Mouse (Mus musculus) kidney, postnatal 10 days (tissue): Measurements from ENCODE around the gene Ugt8a.

Experiments
- DNase-seq: peaks from one replicate; pipeline ENCODE4 v3.0.0; 2021; ENCODE audit warnings: mixed read lengths

The Ugt8a gene

DNA sequence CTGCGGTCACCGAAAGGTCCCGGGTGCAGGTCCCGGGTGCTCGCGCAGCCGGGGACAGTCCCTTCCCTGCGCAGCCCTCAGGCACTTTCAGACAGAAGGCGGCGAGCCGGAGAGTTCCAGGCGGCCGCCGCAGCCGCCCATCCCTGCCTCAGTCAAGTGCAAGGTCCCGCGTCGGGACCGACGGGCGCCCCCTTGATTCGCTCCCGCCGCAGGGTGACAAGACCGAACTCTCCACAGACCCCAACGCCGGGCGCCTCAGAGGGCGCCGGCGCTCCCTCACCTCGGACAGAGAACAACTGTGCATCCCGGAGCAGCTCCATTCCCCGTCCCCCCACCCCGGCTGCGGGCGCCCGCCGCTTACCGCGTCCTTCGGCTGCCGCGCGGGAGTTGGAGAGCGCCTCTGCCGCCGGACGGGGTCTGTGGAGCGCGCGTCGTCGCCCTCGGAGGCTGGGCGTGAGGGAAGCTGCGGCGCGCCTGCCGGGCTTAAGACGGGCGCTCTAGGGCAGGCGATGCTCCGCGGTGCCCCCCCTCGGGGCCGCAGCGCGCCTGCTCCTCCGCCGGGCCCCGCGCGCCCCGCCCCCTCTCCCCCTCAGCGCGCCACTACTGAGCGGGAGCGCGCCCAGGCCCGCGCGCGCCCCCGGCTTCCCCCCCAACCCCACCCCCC, at the start of gene Ugt8a:
Gene Ugt8a (minus strand): TSS at position 528 of the 664 bp plus-strand sequence.
- peak; percentile 41 for DNase-seq

DNA sequence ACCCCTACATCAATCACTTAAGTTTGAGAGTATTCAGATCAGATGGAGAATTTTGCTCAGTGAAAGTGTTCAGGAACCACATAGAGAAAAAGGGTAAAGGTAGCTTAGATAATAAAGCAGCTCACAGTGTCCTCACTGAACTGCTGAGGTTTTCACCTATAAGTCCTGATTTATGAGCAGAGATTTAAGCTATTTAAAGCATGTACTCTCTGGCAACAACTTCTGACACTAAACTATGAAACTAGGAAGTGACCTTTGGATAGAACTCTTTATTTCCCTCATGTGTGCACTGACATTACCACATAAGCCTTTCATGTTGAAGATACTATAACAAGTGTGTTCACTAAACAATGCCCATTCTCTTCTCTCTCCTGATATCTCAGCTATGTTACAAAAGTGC, 48.2 kb upstream of the Ugt8a start:
- DNase-seq: no peak

DNA sequence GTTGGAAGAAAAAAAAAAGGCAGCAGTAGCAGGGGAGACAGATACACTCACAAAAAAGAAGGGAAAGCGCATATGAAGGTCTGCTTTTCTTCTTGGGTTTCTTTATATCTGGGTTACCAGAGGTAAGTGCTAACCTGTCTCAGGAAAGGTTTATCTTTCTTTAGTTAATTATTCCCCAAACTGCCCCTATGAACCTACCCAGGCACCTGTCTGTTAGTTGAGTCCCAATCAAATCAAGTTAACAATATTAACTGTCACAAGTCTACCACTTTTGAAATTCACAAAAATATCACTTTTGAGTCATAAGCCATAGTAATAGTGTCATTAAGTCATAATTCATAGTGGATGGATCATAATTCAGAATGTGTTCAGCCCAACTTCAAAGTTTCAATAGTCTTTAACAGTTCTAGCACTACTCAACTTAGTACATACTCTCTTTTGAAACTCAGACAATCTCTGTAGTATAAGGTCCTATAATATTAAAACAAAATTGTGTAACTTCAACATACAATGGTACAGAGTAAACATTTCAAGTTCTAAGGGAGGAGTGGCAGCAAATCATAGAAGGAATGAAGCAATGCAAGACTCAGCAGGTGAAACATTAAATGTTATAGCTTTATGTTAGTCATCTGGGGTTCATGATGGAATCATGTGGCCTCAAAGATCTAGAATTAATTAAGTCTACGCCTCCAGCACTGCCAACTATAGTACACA, 45.4 kb upstream of the Ugt8a start:
- no peak for DNase-seq

DNA sequence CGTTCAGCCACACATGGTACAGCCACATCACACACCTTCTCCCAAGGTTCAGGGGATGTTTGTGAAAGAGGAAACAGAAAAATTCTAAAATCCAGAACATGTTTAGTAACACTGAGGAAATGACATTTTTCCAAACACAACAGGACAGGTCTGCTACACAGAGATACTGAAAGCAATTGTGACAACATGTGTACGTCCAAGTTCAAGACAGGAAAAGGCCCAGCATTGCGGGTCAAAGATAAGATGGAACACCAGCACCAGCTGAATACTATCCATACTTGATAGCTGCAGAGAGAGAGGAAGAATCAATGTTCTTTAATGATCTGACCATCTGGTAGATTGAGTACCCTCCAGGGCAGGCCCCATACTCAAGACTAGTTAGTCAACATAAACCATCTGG, 41.1 kb upstream of the Ugt8a start:
- DNase-seq: no peak

DNA sequence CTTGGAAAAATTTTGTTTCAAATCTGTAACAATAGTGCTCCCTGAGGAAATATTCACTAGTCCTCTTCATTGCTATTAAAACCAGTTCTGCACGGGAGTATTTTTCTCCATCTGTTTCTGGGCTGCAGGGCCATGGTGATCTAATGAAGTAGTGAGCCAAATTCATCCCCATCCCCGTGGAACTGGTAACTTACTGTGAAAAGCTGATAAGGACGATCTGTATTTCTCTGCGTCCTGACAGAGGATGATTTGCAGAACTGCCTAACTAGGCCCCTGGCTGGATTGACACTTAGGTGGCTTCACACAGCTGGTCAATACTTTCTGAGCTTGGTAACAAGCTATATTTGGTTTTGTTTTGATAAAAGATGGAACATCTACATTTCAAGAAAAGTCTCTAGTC, 37.5 kb upstream of the Ugt8a start:
- DNase-seq: no peak

DNA sequence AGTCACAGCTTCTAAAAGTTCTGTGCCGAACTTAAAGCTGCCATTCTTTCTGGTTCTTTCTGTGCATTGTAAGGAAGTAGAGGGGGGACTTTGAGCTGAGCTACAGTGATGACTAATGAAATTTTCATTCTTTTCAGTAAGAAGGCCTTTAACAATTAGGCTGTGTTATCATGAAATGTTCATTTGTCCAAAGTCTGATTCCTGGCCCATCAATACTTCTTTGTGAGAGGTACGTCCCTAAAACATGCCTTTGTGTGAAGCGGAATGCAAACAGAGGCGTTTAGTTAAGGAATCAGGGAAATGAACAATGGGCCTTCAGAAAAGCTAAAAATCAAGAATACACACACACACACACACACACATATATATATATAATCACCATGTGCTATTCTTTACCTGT, 31.0 kb upstream of the Ugt8a start:
- DNase-seq: no peak

DNA sequence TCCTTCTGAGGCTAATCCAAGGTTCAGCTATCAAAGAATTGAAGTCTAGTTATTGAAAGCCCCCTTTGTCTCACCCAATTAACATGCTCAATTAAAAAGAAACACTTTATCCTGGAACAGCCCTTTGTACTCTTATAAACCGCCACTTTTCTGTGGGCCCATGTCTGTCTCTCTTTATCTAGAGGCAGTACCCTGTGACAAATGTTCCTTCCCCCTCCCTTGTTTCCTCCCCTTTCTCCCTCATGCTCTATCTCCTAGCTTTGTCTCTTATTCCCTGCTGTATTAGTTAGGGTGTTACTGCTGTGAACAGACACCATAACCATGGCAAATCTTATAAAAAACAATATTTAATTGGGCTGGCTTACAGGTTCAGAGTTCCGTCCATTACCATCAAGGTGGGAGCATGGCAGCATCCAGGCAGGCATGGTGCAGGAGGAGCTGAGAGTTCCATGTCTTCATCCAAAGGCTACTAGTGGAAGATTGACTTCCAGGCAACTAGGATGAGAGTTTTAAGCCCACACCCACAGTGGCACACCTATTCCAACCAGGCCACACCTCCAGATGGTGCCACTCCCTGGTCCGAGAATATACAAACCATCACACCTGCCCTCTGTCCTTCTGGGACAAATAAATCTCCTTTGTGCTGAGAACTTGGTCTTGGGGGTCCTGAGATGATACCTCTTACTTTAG, 17.9 kb upstream of the Ugt8a start:
- no peak for DNase-seq

DNA sequence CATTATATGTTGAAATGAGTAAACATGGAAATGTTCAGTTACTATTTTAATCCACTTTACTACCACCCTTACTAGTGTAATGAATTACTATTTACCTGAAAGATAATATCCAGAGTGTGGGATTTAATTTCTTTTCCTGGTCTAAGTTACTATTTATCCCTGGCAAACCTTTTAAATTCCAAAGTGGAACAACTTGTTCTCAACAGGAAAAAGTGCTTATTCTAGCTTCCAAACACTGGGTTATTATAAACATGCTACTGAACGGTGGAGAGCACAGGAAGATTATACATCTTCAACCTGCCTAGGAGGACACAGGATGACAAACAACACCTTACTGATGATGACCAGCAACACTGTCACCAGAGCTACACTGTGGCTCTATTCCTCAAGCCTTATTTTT, 16.5 kb upstream of the Ugt8a start:
- no peak for DNase-seq

DNA sequence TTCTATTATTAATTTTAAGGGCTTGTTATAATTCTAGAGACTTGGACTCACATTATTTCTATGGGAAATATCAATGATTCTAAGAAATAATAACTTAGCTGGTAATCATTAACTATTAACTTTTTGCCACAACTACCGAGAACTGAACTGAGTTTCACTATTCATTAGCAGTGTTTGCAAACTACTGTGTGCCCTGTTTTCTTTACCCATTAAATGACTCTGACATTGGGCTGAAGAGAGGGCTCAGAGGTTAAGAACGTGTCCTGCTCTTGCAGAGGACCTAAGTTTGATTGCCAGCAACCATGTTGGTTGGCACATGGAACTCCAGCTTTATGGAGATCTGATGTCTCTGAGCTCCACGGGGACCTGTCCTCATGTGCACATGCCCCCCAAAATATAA, 2.4 kb upstream of the Ugt8a start:
- no peak for DNase-seq

DNA sequence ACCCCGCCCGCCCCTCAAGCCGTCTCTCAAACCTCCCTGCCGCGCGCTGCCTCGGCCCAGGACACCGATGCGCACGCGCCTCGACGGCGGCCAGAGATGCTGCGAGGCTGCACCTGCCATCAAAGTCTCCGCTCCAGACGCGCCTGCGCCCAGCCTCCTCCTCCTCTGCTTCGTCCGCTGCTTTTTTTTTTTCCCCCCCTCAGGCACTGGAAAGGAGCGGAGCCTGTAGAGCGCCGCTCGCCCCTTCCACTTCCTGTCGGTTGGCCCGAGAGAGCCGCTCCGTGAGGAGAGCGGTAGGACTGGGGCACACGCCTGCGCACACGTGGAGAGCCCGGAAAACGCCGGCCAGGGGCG, 314 bp upstream of the Ugt8a start:
- no peak for DNase-seq

DNA sequence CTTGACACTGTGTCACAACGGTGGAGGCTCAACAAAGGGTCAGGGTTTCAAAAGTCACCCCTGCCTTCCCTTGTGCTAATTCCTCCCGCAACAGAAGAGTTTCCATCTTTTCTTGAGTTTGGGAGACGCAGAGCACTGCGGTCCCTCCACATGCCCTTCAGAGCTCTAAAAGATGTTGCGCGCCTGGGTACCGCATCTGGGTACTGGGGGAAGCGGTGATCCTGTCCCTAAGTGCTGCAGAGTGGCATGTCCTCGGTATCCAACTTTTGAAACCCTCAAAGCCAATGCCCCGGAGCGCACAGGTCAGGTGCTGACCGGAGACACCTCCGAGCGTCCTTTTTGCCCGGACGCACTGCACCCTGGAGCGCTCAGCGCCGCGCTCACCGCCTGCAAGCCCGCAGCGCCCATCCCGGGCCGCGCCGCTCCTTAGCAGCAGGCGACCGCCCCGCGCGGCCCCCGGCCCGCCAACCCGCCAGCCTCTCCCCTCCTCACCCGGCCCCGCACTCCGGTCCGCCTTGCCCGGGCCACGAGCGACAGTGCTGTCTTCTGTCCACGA, 805 bp downstream of the Ugt8a start:
- DNase-seq: peak; percentile 17

DNA sequence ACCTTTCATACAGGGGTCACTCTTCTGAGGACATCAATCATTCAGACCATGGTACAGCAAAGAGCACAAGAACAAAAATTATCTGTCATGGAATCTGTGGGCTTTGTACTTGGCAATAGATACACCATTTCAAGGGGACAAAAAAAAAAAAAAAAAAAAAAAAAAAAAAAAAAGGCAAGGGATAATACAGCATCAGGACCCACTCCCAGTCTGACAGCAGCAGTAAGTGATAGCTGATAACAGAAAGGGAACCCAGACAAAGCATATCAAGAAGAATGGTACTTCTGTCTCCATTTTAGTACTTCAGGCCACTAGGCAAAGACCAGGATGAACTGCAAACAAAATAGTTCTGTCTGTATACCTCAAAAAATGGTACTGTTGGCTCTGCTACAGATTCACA, 2.6 kb downstream of the Ugt8a start:
- DNase-seq: no peak

DNA sequence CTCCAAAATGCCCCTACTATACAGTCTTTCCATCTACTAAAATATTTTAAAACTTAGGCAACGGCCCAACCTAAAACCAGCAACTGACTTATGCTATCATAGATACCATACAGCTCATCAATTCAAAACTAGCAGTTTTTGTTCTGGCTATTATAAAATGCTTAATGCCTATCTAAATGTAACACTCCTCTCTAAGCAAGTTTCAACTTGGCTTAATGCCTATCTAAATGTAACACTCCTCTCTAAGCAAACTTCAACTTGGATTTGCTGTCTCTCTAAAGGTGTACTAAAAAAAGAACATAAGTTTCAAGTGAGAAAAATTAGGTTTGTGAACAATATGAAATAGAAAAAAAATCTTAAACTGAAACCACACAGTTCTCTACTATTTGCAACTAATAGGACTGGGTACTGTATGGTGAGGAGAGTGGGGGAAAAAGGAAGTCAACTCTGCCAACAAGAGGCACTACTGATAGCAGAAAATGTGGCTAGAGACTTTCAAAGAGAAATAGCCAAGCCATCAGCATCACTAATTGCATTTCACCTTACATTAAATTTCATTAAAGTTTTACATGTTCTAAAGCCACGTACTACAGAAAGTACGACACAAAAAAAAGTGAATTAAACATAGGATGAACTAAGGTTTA, 5.7 kb downstream of the Ugt8a start:
- DNase-seq: no peak

DNA sequence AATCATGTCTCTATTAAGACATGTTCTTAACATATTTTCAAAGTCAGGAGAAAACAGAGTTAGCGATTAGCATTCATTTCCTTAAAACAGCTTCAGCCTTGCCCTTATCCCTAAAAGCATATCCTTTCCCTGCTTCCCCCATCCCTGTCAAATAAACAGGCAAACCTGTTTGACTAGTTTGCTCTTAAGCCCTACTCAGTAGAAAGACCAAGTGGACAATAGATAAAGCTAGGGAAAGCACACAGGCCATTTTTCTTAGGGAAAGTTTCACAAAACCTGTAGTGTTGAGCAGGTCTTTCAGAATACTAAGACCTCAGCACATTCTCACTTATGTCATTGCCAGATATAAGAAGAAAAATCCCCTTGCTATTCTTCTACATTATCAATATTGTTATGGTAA, 7.4 kb downstream of the Ugt8a start:
- no peak for DNase-seq

DNA sequence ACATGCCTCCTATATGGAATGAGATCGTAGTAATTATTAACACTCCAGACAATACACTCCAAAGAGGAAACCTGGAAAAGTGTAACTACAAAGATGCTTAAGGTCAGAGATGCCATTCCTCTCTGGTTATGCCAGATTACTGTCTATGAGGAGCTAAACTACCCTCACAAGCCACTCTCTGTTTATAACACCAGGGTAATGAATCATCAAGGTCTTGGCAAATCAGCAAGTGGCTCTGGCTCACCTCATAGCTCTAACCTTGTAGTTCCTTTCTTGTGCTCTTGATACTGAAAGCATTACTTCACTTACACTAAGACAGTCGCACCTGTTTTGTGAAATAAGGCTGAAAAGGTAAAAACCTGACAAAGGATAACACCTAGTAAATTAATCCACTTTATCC, 17.5 kb downstream of the Ugt8a start:
- DNase-seq: no peak

DNA sequence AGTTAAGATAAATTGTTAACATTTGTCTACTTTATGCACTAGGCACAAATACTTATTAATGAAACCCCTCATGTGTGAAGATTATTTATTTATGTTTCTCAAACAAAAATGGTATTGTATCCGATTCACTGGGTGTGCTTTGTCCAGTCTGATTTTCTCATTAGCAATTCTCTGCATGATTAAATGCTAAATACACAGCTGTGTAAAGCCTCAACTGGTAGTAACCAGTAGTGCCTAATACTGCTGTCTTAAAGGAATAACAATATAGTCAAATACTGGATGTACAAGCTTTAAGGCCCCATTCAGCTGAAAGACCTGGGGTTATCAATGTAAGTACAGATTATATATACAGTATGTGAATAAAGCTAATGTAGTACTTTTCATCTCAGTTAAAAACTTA, 39.4 kb downstream of the Ugt8a start:
- no peak for DNase-seq

DNA sequence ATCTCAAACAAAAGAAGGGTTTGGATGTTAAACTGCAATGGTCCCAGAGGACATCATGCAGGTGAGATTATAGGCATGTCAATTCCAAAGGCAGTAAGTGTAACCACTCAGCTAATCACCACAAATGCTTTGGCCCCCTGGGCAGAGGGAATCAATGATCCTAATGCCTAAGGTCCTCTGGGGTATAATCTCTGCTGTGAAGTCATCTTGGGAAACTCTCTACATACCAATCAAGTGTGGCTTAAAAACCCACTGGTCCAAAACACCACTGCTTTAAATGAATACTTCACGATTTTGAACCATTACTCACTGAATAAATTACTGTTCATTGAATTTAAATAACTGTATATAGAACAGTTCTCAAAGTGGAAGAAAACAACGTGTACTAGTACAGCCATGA, 51.3 kb downstream of the Ugt8a start:
- DNase-seq: no peak

DNA sequence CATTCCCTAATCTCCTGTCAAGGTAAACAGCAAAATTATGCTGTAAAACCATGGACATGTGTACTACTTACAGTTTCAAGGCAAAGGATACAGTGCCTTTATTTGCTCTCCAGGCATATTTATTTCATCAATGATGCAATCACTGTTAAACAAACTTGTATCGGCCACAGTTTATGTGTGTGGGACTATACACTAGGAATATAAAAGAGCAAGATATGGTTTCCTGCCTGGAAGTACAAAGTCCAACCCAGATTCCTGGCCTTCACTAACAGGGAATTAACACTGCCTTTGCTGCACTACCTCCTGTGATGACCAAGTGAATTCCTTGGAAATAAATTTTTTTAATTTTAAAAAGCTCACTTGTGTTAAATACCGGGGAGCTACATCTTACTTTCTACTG, 53.5 kb downstream of the Ugt8a start:
- no peak for DNase-seq

DNA sequence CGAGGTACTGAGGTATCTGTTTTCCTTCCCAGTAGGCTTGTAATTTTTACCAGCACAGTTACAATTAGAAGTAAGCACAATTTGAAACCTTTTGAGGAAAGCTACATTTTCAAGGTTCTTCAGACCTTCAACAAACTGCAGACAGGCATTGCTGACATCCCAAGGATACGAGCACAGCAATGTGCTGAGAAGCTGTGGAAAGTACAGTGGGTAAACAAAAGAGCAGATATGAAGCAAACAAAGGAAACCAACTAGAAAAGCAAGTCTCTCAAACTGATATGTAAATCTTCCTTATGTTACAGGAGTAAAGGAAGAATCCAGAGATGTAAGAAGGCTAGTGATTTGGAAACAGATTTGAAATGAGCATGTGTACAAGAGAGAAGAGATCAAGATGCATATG, 54.0 kb downstream of the Ugt8a start:
- no peak for DNase-seq

DNA sequence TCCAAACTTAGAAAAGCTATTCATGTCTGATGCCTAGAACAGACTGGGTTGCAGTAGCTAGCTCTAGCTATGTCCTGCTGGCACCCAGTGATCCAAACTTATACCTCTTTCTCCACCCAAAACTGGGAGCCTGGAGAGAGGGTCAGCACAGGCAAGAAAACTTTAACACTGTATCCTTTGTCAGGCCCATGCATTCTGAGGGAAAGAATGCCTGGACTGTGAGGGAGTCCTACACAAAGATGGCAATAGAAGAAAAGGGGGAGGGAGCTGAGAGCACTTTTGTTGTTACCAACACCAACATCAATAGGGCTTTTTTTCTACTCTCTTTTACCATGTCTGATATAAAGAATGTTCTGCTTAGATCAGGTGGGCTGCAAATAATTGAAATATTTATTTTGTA, 55.4 kb downstream of the Ugt8a start:
- DNase-seq: no peak

DNA sequence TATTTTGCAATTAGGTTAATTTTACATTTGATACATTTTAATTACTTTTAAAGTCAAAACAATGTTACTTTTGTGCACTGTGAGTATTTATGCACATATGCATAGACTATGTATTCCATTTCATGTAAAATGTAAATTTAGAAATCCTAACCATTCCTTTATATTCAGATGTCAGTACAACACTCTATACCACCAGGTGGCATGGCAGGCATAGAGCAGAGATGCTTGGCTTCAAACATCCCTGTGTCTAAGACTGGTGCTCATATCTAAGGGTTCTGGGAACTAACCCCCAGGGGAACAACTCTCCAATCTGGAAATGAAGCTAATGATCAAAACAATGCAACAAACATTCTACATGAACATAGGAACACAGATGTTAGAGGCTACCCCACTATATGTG, 56.6 kb downstream of the Ugt8a start:
- no peak for DNase-seq

DNA sequence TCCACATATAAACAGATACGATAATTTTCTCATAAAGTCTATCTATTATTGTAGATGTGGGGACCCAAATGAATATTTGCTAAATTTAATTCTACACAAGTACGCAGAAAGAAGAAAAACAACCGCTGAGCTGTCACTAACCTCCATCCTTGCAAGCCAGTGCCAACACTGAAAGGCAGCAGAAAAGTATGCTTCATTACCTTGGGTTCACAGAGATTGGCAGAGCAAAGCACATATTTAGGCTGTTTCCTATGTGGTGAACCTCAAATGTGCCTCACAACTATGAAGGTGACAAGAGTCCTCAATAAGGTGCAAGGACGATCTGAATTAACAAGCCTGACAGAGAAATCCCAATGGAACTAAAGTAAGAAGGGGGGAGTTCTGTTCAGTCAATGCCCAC, 64.0 kb downstream of the Ugt8a start:
- no peak for DNase-seq

DNA sequence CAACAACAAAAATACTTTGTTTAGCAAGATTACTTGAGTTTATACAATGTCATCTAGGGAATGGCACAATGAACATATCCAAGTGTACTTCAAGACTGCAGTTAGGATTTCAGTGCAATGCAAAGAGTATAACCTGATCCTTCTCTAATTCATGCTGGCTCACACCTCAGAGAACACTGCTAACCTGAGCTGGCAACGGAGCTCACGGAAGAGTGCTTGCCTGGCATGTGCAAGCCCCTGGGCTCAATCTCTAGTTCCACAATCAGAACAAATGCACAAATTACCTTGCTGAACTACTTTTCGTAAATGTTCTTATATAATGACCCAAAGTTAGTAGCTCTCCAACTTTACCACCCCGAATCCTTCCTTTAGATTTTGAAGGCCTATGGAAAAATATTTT, 68.5 kb downstream of the Ugt8a start:
- DNase-seq: peak; percentile 20

DNA sequence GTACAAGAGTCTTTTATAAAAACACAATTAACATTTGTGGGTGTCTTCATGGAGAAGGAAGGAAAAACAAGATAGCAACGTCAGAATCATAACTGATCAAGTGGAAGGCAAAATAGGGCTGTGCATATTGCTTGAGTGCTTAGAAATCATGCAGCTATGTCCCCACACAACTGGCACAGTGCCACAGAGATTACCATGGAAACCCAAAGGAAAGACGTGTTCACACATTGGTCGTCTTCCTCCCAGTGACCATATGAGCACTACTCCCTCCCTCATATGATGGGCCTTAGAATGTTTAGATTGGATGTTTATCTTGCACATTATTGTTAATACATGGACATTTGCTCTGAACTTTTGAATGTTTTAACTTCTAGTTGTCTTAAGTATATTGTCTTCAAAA, 76.8 kb downstream of the Ugt8a start:
- DNase-seq: no peak
